Mouse (Mus musculus) Patski (cell line): ENCODE results near the gene Fez1. TPM values are rescaled to one million over a fixed set of nuclear protein-coding genes. Genes with fewer than 3 reads are reported as not detected.

Experiments used
- ATAC-seq: fragments of 100-300 bp; one replicate; pipeline ENCODE4 v1.8.0; 2021
- CTCF ChIA-PET: fragments of 350-600 bp; sonication (Branson Sonifier 250); formaldehyde crosslinking; loops from one replicate; lab custom pipeline; 2022; ENCODE audit warnings: inconsistent platforms; lab: Charles Lee
- POLR2A ChIA-PET: fragments of 350-600 bp; sonication (Branson Sonifier 250); formaldehyde crosslinking; loops from one replicate; lab custom pipeline; 2022; ENCODE audit warnings: antibody characterized with exemption, inconsistent platforms; lab: Charles Lee
- DNase-seq: peaks from one replicate; pipeline ENCODE4 v3.0.0-alpha.2; 2011; ENCODE audit warnings: low read depth, low spot score
- H3K27me3 ChIP-seq: fragments of 371-371 bp; one replicate; pipeline ENCODE4 v1.5.1; 2021
- CTCF ChIP-seq: fragments of 100-300 bp; IDR thresholded peaks from one replicate; pipeline ENCODE4 v1.5.1; 2021
- in situ Hi-C: fragments of 300-500 bp; cut with MboI; formaldehyde crosslinking; loops from 3 replicates; pipeline ENCODE4 v1.11.1; 2018; ENCODE audit warnings: low pct_unique_long_range_greater_than_20kb, mixed read lengths
- polyA plus RNA-seq: library from polyadenylated mRNA; unstranded; gene quantifications from one replicate; pipeline ENCODE4 v1.2.3, GENCODE M21; 2021

Fez1 gene
- polyA plus RNA-seq, 1 experiment from 2014 or later: not detected

DNA sequence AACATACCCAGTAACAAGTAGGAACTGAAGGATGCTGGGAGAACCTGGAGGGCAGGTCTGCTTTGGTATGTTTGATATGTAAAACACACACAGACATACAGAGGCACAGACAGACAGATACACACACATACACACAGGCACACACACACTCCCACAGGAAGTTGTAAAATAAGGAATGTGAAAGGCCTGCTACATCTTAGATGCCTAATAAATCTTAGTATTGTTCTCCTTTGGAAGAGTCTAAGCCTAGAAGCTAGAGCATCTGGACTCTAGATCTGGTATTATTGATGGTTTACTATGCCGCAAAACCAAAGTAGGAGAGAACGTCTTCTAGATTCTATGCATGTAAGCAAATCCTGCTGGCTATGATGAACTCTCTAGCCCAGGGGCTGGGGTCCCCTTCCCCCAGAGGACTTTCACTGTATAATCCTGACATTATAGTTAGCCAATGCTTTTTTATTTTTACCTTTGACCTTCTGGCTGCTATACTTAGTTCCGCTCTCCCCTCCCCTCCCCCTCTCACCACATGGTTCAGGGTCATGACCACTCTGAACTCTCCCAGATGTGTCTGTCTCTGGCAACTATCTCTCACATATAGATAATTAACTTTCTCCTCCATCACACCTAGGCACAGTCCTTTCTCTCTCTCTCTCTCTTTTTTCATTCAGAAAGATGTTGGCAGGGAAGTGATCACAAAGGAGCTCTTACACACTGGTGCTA is 16.2 kb upstream of the Fez1 start:
- ATAC-seq: no peak
- CTCF ChIA-PET: no interaction called here
- in situ Hi-C loops: no loop called here
- no peak for DNase-seq
- POLR2A ChIA-PET: no interaction called here
- TF ChIP-seq CTCF: no peak
- H3K27me3 ChIP-seq: peaks cover 19% of the 10 kb centered on the region

DNA sequence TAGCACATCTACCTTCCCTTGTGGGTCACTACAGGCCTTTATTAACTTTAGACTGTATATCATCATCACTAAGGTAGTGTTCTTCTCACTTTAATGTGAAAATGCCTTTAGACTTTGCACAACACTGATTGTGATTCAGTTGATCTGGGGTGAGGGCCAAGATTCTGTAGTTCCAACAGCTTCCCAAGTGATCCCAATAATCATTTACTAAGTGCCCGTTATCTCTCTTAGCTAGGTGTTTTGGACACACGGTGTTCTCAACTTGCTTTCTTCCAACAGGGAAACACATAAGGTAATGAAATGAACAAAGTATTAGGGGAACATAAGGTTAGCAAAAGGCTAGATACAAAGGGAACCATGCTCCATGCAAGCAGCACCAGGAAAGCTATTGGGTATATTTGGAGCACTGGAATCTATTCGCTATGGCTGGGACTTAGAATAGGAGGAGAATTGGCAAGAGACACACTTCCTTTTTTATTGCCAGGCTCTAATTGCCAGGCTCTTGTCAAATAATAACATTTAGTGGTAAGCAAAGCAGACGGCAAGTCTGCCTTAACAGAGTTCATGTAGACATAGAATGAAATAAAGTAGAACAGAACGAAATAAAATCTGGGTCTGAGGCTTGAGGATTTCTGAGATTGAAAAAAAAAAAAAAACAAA is 13.4 kb upstream of the Fez1 start:
- ATAC-seq (no peak), DNase-seq (no peak)
- CTCF ChIA-PET: no interaction called here
- in situ Hi-C loops: no loop called here
- H3K27me3 ChIP-seq: peaks cover 17% of the 10 kb centered on the region
- TF ChIP-seq CTCF: no peak
- POLR2A ChIA-PET: no interaction called here

DNA sequence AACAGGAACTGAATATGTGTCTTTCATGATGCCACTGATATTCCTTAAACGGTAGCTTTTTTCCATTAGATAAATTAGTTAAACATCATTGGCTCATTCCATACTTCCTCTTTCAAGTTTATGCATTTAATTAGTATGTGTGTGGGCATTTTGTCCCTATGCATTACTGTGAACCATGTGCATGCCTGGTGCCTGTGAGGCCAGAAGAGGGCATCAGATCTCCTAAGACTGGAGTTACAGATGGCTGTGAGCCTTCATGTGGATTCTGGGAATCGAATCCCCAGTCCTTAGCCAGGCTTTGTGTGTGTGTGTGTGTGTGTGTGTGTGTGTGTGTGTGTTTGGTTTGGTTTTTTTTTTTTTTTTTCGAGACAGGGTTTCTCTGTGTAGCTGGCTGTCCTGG is 7.2 kb upstream of the Fez1 start:
- in situ Hi-C loops: no loop called here
- TF ChIP-seq CTCF: peak; percentile 25
- peaks cover 19% of the 10 kb centered on the region for H3K27me3 ChIP-seq
- ChIA-PET POLR2A (interaction anchor here (0.6 kb wide), 1 partner anchor 528 kb away, joined by 5 read pairs; no protein-coding TSS in a partner anchor), CTCF (no interaction called here)
- DNase-seq (no peak), ATAC-seq (no peak)

DNA sequence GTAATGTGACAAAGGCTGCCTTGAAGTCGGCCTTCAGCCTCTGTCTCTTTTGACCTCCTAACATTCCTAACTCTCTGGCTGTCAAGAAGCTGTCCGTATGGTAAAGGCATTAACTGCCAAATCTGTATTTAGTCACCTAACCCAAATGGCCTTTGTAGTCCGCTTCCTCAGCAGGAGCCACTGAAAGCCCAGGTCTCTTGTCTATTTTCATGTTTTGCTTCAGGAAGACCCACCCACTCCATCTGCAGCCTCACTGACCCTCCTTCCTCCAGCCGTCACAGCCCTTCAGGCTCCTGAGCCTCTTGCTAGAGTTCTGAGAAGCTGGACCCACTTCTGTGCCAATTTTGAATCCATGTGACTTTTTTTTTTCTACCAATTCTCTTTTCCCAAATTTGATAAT is 2.8 kb upstream of the Fez1 start:
- no peak for DNase-seq
- CTCF ChIA-PET: no interaction called here
- POLR2A ChIA-PET: interaction anchor here (0.6 kb wide), 1 partner anchor 1219 kb away, joined by 3 read pairs; no protein-coding TSS in a partner anchor
- peaks cover 29% of the 10 kb centered on the region for H3K27me3 ChIP-seq
- no peak for ATAC-seq
- in situ Hi-C loops: no loop called here
- no peak for TF ChIP-seq CTCF

DNA sequence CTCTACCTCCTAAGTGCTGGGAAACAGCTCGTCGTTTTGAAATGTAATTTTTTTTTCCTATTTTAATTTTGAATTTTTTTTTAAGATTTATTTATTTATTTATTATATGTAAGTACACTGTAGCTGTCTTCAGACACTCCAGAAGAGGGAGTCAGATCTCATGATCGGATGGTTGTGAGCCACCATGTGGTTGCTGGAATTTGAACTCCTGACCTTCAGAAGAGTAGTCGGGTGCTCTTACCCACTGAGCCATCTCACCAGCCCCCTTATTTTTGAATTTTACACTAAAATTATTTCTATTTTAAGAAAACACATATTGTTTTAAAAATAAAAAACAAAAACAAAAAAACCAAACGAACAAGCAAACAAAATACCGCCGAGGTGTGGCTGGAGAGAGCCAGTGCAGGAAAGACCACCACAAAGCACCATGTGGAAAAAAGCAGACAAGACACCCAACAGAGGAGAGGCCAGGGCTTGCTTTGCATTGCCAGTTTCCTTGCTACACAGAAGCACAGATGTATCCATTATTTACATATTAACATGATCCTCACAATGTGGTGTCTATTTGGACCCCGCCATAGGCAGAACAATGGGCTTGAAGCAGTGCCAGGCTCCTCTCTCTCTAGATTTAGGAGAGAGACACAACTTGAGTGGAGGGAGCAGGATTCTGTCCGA is 558 bp upstream of the Fez1 start:
- no peak for ATAC-seq
- ChIA-PET POLR2A (interaction anchor here (0.7 kb wide), 1 partner anchor 26 kb away, joined by 3 read pairs; no protein-coding TSS in a partner anchor), CTCF (no interaction called here)

DNA sequence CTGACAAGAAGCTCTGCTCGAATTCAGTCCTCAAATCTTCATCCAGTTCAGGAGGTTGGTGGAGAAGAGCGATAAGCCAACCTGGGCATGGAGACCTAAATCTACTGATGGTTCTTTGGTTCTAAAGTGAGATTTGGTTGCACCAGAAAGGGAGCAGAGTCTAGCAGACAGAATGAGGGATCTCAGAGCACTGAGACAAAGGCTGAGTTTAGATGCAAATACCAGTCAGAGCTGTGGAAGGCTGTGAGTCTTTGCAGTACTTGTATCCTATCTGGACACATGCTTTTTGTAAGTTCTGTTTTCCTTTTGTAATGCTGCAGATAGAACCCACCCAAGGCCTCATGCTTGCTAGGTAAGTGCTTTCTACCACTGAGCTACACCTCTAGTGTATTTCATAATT is 360 bp downstream of the Fez1 start:
- DNase-seq: no peak
- ChIA-PET POLR2A (no interaction called here), CTCF (interaction anchor here (1.2 kb wide), 1 partner anchor 9 kb away, joined by 3 read pairs; no protein-coding TSS in a partner anchor)
- no peak for ATAC-seq
- TF ChIP-seq CTCF: no peak
- in situ Hi-C loops: no loop called here
- H3K27me3 ChIP-seq: peaks cover 46% of the 10 kb centered on the region

More for the DNA sequence above, 558 bp upstream of the Fez1 start:
- DNase-seq: no peak
- peaks cover 42% of the 10 kb centered on the region for H3K27me3 ChIP-seq
- in situ Hi-C loops: no loop called here
- TF ChIP-seq CTCF: no peak

DNA sequence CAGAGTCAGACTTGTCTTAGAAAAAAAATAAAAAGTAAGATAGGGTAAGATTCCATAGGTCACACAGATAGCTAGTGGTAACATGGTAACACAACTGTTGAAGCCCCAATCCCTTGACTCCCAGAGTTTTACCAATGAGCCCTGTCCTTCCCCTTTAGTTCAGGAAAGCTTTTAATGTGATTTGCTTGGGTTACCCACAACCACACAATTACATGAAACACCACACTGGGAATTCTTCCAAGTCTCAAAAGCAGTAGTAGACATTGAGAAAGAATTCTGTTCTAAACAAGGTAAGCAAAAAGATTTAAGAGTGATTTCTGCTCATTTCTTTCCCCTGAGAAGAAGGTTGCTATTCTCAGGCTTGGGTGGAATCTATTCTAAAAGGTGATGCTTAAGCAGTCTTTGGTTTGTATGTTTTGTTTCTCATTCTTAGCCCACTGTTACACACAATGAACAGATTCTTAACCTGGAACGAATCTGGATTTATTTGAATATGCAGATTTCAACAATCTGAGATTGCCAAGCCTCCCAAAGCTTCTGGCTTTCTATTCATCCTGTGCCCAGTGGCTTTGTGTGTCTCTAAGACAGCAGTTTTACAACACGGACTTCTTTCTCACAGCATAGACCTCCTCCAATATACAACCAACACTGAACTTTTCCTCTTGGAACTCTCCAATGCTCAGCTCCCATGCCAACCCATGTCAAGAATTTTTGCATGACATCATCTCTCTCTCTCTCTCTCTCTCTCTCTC is 5.1 kb downstream of the Fez1 start:
- POLR2A ChIA-PET: no interaction called here
- ATAC-seq (no peak), DNase-seq (no peak)
- in situ Hi-C loops: no loop called here
- no peak for TF ChIP-seq CTCF
- H3K27me3 ChIP-seq: peaks cover 52% of the 10 kb centered on the region
- CTCF ChIA-PET: no interaction called here

DNA sequence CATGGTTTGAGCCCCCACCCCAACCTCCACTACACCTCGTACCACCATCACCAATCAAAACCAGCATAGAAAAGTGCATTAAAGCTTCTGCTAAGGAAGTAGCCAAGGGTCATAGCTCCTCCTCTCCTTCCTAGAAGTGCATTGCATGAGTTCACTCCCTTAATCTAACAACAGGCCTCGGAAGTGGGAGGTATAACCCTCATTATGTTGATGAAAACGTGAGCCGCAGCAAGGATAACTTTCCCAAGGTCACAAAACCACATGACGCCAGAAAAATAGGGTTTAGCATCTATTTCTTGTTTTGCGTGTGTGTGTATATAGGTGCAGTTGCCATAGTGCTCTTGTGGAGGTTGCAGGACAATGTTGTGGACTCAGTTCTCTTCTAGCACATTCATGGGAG is 9.7 kb downstream of the Fez1 start:
- DNase-seq (no peak), ATAC-seq (no peak)
- ChIA-PET POLR2A (no interaction called here), CTCF (interaction anchor here (1.3 kb wide), 1 partner anchor 9 kb away, joined by 3 read pairs; the partner anchor contains the start of gene Fez1)
- peaks cover 35% of the 10 kb centered on the region for H3K27me3 ChIP-seq
- in situ Hi-C loops: no loop called here
- TF ChIP-seq CTCF: no peak

DNA sequence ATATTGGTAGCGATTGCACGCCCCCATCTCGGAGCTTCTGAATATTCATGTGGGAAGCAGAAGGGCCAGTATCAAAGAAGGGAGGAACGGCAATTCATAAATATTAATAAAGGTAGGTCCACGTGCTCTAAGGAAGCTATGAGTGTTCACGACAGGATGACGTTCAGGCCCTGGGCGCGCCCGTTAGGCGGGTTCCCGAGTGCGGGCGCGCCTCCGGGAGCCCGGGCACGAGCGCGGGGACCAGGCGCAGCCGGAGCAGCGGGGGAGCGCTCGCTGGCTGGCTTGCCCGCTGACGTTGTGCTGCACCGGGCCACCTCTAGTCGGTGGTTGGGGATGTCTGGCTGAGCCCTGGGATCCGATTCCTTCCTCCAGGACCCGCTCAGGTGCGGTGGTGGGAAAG is 10.9 kb downstream of the Fez1 start:
- in situ Hi-C loops: no loop called here
- POLR2A ChIA-PET: no interaction called here
- no peak for TF ChIP-seq CTCF
- H3K27me3 ChIP-seq: peaks cover 28% of the 10 kb centered on the region
- ATAC-seq: peak; percentile 58
- CTCF ChIA-PET: no interaction called here
- no peak for DNase-seq

DNA sequence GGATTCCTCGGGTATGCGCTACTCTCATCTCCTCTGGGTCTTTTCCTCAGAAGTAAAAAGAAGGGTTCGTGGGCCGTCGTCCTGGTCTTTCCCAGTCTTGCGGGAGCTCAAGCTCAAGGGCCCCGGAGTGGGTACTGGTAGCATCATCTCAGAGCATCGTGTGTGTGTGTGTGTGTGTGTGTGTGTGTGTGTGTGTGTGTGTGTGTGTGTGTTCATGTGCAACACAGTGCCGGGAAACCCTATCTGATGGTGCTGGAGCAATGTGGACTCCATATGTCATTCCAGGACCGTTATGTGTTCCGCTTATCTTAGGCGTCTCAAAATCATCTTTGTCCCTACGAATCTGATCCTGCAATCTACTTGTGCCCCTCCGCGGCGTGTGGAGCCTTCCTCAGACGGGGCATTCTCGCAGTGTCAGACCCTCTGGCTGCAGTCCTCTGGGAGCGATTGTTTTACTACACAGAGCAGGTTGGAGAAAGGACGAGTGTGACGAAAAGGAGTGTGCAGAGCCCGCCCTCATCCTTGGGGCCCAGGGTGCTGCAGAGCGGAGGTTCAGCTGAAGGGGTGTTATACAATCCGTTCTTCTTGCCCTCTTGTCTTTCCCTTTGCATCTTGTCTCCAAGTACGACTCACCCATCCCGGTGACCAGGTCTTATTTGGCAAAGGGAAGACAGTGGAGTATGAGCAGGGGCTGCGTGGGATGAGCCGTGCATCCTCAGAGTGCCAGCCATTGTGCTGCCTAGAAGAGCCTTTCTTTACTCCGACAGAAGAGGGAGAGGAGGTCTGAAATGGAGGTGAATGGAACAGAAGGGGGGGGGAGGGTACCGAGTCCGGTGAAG is 11.6 kb downstream of the Fez1 start:
- peaks cover 24% of the 10 kb centered on the region for H3K27me3 ChIP-seq
- in situ Hi-C loops: no loop called here
- no peak for TF ChIP-seq CTCF
- DNase-seq (no peak), ATAC-seq (no peak)
- ChIA-PET CTCF (no interaction called here), POLR2A (no interaction called here)
